Mouse (Mus musculus) stomach, postnatal 0 days (tissue): ENCODE measurements around the gene Bbs2. TPM values are rescaled to one million over a fixed set of nuclear protein-coding genes. Genes with fewer than 3 reads are reported as not detected.

Experiments
- ATAC-seq: fragments of 200-750 bp; cut with Nextera tagmentation; 2 replicates; pipeline ENCODE4 v1.8.0; 2017; ENCODE audit not compliant: low FRiP score, low TSS enrichment
- DNase-seq: peaks from one replicate; pipeline ENCODE4 v3.0.0-alpha.2; 2016; ENCODE audit warnings: low spot score
- H3K27ac ChIP-seq: fragments of 300-500 bp; sonication (generic); replicated peaks from 2 replicates; pipeline ENCODE4 v1.5.1; 2014; ENCODE audit warnings: mild to moderate bottlenecking, control low read depth
- H3K27me3 ChIP-seq: fragments of 300-500 bp; sonication (generic); 2 replicates; pipeline ENCODE4 v1.6.1; 2014; ENCODE audit warnings: low read length; ENCODE audit not compliant: control insufficient read depth, insufficient read depth
- H3K36me3 ChIP-seq: fragments of 300-500 bp; sonication (generic); 2 replicates; pipeline ENCODE4 v1.6.1; 2014; ENCODE audit warnings: low read length, mixed read lengths; ENCODE audit not compliant: control insufficient read depth, insufficient read depth
- H3K4me1 ChIP-seq: fragments of 300-500 bp; sonication (generic); replicated peaks from 2 replicates; pipeline ENCODE4 v1.6.1; 2014; ENCODE audit warnings: antibody characterized with exemption; ENCODE audit not compliant: control insufficient read depth, insufficient read depth
- H3K4me2 ChIP-seq: fragments of 300-500 bp; sonication (generic); replicated peaks from 2 replicates; pipeline ENCODE4 v1.6.1; 2014; ENCODE audit warnings: low read depth, mild to moderate bottlenecking, control low read depth, moderate library complexity
- H3K4me3 ChIP-seq: fragments of 300-500 bp; sonication (generic); 2 replicates; pipeline ENCODE4 v1.5.1; 2014; ENCODE audit warnings: low read depth, low read length, control low read depth
- H3K9ac ChIP-seq: fragments of 300-500 bp; sonication (generic); 2 replicates; pipeline ENCODE4 v1.6.1; 2014; ENCODE audit warnings: mild to moderate bottlenecking, low read length, control low read depth, mixed read lengths
- H3K9me3 ChIP-seq: fragments of 300-500 bp; sonication (generic); 2 replicates; pipeline ENCODE4 v1.6.1; 2016; ENCODE audit warnings: low read length; ENCODE audit not compliant: control insufficient read depth
- CTCF ChIP-seq: IDR thresholded peaks from 2 replicates; pipeline ENCODE4 v1.5.1; 2016; ENCODE audit warnings: antibody characterized with exemption, low read depth, mild to moderate bottlenecking, moderate library complexity
- EP300 ChIP-seq: optimal IDR thresholded peaks from 2 replicates; pipeline ENCODE3; 2016; ENCODE audit warnings: antibody characterized with exemption
- WGBS: fragments of 180-500 bp; shearing (Covaris S2); extraction: QIAGEN DNeasy Blood & Tissue Kit; methylation state at CpG from one replicate; pipeline ENCODE4 v1.1.7; 2014; 5-methylcytosine and 5-hydroxymethylcytosine counted together
- polyA plus RNA-seq: library from polyadenylated mRNA; unstranded; fragments of >200 nt; fragmentation: Nextera tagmentation; extraction: Ambion mirVana; gene quantifications from 2 replicates; pipeline ENCODE4 v1.2.1, GENCODE M21; 2015

Gene Bbs2
- polyA plus RNA-seq, 1 experiment from 2014 or later: 5.9 TPM

DNA sequence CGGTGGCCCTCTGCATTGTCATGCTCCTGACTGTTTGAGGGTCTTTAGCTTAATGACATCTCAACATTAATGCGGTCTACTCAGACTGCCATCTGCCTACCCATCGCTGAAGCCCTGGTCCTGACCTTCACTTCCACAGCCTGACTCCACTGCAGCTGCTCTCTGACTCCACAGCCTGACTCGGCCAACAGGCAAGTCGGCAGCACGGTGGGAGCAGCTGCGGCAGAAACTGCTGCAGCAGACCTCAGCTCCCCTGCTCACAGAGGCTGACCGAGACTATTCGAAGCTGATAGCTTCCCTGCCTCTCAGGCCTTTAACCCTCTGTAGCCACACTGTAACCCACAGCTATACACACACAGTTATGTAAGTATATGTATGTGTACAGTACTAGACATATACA is 10.8 kb downstream of the Bbs2 start:
- DNase-seq: no peak
- TF ChIP-seq CTCF: no peak
- TF ChIP-seq EP300: no peak
- Histone ChIP-seq H3K27ac (no peak overlapping the region), H3K4me3 (no peak overlapping the region), H3K27me3 (no peaks in the 10 kb centered on the region), H3K4me1 (no peaks in the 10 kb centered on the region), H3K4me2 (no peak overlapping the region), H3K9ac (no peak overlapping the region), H3K36me3 (no peaks in the 10 kb centered on the region; the same call in 1 of the 2 replicates), H3K9me3 (no peaks in the 10 kb centered on the region)
- WGBS: 89% methylated on average over 9 of the region's 9 CpGs
- ATAC-seq: no peak

DNA sequence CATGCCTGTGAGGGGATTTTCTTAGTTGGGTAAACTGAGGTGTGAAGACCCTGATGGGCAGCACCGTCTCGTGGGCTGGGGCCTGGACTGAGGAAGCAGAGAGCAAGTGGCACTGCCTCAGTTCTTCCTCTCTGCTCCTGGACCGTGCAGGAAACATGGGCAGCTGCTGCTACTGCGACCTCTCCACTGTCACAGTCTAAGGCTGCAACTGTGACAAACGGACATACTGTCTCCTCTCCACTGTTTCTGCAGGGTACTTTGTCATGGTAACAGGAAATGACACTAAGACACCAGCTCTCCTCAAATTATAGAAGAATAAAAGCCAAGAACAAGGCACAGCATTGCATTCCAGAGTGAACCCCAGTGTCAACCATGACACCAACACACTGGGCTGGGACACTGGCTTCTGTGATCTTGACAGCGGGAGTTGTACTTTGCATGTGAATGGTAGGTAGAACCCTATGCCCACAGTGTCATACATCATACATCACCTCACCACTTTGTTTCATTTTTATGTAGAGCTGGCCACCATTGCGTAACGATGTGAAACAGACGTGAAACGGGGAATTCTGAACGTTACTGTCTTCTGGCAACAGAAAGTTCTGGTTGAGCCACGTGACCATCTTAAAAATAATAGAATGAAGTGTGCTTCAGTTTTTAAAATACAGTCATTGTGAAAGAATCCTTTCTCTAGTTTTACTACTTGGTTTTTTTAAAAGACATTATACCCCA is 22.1 kb downstream of the Bbs2 start:
- H3K36me3 ChIP-seq: no peaks in the 10 kb centered on the region; the same call in 1 of the 2 replicates
- no peak overlapping the region for H3K9ac ChIP-seq
- H3K4me1 ChIP-seq: no peaks in the 10 kb centered on the region
- DNase-seq (no peak), ATAC-seq (no peak)
- no peak overlapping the region for H3K4me3 ChIP-seq
- no peak overlapping the region for H3K27ac ChIP-seq
- no peak overlapping the region for H3K4me2 ChIP-seq
- H3K9me3 ChIP-seq: no peaks in the 10 kb centered on the region
- no peaks in the 10 kb centered on the region for H3K27me3 ChIP-seq
- TF ChIP-seq CTCF (no peak), EP300 (no peak)
- whole genome bisulfite sequencing: 87% methylated on average over 12 of the region's 12 CpGs

GRCm38 (mm10) chr8:94068793-94069192 is 29.9 kb downstream of the Bbs2 start:
- peaks cover 2% of the 10 kb centered on the region; the same call in 1 of the 2 replicates for H3K36me3 ChIP-seq
- H3K27ac ChIP-seq: no peak overlapping the region
- WGBS: 94% methylated on average over 7 of the region's 7 CpGs
- no peaks in the 10 kb centered on the region for H3K9me3 ChIP-seq
- H3K27me3 ChIP-seq: no peaks in the 10 kb centered on the region
- no peak overlapping the region for H3K4me2 ChIP-seq
- DNase-seq (no peak), ATAC-seq (no peak)
- TF ChIP-seq CTCF (no peak), EP300 (no peak)
- H3K4me3 ChIP-seq: no peak overlapping the region
- H3K9ac ChIP-seq: no peak overlapping the region
- H3K4me1 ChIP-seq: no peaks in the 10 kb centered on the region

DNA sequence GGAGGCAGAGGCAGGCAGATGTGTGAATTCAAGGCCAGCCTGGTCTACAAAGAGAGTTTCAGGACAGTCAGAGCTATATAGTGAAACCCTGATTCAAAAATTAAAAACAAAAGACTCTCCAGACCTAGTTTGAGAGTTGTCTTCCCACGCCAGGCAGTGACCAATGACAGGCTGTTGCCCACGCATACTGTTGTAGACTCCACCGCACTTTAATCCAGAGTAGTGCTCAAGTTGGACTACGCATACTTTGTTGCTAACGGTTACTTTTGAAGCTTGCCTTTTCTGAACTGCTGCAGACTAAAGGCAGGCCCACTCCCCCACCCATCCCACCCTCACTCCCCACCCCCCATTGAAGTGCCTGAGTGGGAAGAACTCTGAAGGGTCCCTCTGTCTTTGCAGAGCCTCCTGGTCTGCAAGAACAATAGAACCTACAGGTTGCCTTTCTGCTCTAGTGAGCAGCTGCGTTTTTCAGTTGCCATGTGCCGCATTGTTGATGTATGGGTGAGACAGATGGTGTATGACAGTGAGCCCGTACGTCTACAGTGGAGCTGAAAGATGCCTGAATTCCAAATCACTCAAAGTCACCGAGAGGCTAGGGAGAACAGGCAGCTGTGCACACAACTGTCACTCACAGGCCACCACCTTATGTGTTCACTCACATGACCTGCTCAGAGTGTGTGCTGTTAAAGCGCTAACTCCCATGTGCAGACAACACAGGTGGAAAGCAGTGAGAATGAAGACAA is 32.4 kb downstream of the Bbs2 start:
- no peaks in the 10 kb centered on the region for H3K27me3 ChIP-seq
- no peak for DNase-seq
- ATAC-seq: no peak
- H3K27ac ChIP-seq: no peak overlapping the region
- TF ChIP-seq CTCF (no peak), EP300 (no peak)
- no peaks in the 10 kb centered on the region for H3K9me3 ChIP-seq
- H3K4me1 ChIP-seq: no peaks in the 10 kb centered on the region
- H3K9ac ChIP-seq: no peak overlapping the region
- peaks cover 6% of the 10 kb centered on the region; the same call in 1 of the 2 replicates for H3K36me3 ChIP-seq
- WGBS: 67% methylated on average over 11 of the region's 11 CpGs
- H3K4me2 ChIP-seq: no peak overlapping the region
- no peak overlapping the region for H3K4me3 ChIP-seq

DNA sequence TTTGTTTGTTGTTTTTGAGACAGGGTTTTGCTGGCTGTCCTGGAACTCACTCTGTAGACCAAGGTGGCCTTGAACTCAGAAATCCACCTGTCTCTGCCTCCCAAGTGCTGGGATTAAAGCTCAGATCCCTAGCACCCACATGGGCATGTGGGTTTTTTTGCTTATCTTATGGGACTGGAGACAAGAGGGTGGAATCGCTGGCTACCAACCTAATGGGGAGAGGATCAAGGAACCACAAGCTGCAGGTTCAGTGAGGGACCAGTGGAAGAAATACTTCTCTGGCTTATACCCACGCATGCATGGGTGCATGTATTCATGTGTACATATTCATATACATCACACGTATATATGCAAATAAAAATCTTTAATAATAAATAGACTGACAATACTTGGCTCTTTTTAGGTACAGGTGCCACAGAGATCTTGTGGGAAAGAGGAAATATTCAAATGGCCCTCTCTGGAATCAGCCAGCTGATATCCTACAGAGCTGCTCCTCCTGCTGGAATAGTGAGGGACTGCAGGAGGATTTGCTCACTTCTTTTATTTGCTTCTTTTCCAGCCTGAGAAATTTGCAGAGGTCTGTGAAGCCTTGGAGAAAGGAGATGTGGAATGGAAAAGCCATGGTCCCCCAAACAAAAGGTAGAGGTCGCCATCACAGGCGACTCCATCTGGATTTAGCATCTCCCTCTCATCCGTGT is 41.4 kb downstream of the Bbs2 start:
- TF ChIP-seq EP300 (no peak), CTCF (peak; percentile 88)
- no peak for ATAC-seq
- H3K27ac ChIP-seq: no peak overlapping the region
- H3K4me2 ChIP-seq: no peak overlapping the region
- WGBS: 62% methylated on average over 6 of the region's 6 CpGs
- H3K36me3 ChIP-seq: peaks cover 8% of the 10 kb centered on the region
- no peaks in the 10 kb centered on the region for H3K9me3 ChIP-seq
- H3K4me3 ChIP-seq: no peak overlapping the region
- H3K4me1 ChIP-seq: no peaks in the 10 kb centered on the region
- no peak overlapping the region for H3K9ac ChIP-seq
- DNase-seq: peak; percentile 63
- H3K27me3 ChIP-seq: no peaks in the 10 kb centered on the region
